Mouse (Mus musculus) cerebellum, adult 11 months (tissue): ENCODE measurements around the gene Psip1.
"Not testable (repeated sequence)": the region's sequence is repeated elsewhere in the genome, so short reads cannot be mapped to it uniquely, and the experiment has no call there.

ENCODE experiments used
- DNase-seq: peaks from one replicate; pipeline ENCODE4 v3.0.0; 2022

Gene Psip1

GRCm38 (mm10) chr4:83486117-83486901, at the start of gene Psip1:
Psip1 (minus strand) TSS chr4:83486459.
- peak; percentile 91 for DNase-seq

DNA sequence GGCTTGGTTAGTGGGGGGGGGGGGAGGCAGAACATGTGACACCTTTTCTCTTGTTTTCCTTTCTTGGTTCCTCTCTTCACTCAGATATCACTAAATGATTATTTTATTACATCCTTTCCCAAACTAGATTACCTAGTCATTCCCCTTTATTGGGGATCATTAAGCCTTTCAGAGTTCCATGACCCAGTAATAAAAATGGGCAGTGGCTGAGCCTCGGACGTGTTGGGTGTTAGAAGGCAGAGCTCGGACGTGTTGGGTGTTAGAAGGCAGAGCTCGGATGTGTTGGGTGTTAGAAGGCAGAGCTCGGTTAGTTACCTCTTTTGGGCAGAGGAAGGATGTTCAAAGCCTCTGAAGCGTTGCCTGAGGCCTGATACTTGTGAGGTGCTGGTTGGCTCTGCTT, 47.8 kb upstream of the Psip1 start:
- DNase-seq = no peak

DNA sequence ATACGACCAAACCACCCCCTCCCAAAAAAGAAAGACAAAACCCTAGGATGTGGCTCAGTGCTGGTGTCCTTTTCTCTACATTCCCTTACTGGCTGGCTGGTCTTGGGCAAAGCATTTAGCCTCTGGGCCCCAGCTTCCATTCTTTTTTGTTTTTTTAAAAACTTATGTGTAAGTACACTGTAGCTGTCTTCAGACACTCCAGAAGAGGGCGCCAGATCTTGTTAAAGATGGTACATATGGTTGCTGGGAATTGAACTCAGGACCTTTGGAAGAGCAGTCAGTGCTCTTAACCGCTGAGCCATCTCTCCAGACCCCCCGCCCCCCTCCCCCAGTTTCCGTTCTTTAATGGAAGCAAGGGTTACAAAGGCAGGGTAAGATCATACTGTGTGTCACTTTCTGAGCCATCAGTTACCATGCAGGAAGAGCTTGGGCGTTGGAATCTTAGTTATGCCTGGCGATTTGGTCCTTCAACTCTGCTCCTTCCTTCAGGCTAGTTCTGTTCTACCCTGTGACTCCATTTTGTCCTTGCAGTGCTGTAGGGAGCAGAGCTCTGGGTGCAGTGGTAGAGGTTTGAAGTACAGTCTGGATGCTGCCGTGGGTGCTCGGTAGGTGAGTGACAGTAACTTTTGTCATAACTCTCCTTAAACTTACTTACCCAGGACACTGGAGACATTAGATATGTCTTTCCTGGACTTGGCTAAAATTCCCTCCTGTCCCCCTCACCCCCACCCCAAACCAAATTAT, 47.1 kb upstream of the Psip1 start:
- DNase-seq = no peak

DNA sequence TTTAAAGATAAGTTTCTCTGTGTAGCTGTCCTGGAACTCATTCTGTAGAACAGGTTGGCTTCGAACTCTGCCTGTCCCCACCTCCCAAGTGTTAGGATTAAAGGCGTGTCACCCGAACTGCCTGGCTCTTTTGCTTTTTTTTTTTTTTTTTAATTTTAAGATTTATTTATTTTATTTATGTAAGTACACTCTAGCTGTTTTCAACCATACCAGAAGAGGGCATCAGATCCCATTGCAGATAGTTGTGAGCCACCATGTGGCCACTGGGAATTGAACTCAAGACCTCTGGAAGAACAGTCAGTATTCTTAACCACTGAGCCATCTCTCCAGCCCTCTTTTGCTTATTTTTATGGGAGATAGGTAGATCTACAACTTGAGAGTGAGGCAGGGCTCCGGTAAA, 43.8 kb upstream of the Psip1 start:
- DNase-seq = not testable (repeated sequence)

DNA sequence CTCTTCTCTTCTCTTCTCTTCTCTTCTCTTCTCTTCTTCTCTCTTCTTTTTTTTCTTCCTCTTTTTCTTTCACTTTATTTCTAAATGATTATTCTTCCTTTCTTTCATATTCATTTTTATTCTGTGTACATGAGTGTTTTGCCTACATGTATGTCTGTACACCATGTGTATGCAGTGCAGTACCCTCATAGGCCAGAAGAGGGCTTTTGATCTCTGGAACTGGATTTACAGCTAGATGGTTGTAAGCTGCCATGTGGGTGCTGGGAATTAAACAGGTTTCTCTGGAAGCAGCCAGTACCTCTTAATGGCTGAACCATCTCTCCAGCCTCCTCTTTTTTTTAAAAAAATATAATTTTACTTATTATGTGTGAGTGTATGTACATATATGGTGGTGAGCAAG, 41.7 kb upstream of the Psip1 start:
- no peak for DNase-seq

DNA sequence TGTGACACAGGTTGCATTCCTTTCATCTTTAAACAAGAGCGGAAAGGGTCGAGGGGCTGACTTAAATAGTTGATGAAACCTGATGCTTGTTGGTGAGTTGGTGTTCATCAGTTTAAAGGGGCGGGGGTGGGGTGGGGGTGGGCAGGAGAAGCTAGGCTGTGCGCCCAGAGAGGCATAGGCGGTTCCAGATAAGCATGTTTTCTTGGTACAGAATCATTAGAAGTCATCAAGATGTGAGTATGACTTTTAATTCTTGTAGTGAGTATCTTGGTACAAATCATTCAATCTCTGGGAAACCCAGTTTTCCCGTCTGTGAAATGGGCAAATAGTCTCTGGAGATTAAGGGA, 40.7 kb upstream of the Psip1 start:
- no peak for DNase-seq

- DNase-seq = no peak
Observed at GRCm38 (mm10) chr4:83526270-83526987, 40.2 kb upstream of the Psip1 start.

DNA sequence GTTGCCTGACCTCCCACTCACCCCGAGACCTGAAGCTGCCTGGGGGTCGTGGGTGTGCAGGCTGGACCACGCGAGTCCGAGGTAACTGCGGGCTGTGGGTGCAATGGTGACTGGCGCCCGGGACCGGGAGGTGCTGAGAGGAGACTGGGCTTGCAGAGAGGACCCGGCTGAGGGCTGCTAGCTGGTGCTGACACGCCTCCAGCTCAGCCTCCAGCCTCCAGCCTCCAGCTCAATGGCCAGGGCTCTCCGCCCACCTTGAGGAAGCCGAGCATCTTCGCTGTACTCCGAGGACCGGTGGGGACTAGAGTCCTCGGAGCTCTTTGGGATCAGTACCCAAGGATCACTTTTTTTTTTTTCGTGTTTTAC, 39.4 kb upstream of the Psip1 start:
- DNase-seq = no peak

GRCm38 (mm10) chr4:83524843-83525689, 38.8 kb upstream of the Psip1 start, which contains the start of gene Ccdc171:
Ccdc171 (plus strand) TSS chr4:83525545.
- peak; percentile 93 for DNase-seq

GRCm38 (mm10) chr4:83524456-83524842, 38.2 kb upstream of the Psip1 start:
- DNase-seq = no peak

GRCm38 (mm10) chr4:83522066-83522465, 35.8 kb upstream of the Psip1 start:
- no peak for DNase-seq

GRCm38 (mm10) chr4:83520308-83520707, 34.0 kb upstream of the Psip1 start:
- no peak for DNase-seq

- DNase-seq = no peak
Observed at GRCm38 (mm10) chr4:83519807-83520206, 33.5 kb upstream of the Psip1 start.

DNA sequence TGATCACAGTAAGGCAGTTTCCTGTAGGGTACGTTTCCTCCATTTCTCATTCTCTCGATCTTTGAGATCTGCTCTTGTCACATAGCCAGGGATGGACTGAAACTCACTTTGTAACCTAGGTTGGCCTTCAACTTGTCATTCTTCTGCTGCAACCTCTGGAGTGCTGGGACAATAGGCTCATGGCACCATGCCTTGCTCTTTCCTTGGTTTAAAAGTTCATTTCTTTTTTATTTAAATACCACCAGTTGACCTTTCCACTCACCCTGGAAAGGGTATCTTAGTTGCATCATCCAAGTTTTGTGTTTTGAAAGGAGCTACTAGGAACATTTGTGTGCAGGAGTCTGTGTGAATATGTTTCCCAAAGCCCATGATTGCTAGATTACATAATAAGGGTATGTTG, 32.9 kb upstream of the Psip1 start:
- no peak for DNase-seq

GRCm38 (mm10) chr4:83516144-83516543, 29.9 kb upstream of the Psip1 start:
- not testable (repeated sequence) for DNase-seq

DNA sequence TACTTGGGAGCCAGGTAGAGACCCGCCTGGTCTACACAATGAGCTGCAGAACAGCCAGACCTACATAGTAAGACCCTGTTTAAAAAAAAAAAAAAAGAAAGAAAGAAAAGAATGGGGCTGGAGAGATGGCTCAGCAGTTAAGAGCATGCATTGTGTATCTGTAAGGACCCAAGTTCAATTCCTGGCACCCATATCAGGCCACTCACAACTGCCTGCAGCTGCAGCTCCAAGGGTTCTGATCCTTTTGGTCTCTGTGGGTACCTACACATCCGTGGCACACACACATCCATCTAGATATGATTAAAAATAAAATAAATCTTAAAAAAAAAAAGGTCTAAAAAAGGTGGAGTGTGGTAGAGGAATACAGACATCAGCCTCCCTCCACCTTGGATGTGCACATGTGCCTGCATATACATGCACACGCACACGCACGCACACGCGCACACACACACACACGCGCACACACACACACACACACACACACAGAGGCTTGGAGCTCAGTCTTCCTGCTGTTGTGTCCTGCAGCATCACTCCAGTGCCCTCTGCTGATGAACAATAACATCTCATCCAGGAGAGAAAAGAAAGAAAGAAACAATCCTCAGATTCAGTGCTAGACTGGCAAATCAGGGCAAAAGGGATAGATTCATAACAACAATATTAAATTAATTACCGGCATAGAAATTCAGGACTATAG, 28.9 kb upstream of the Psip1 start:
- no peak for DNase-seq

DNA sequence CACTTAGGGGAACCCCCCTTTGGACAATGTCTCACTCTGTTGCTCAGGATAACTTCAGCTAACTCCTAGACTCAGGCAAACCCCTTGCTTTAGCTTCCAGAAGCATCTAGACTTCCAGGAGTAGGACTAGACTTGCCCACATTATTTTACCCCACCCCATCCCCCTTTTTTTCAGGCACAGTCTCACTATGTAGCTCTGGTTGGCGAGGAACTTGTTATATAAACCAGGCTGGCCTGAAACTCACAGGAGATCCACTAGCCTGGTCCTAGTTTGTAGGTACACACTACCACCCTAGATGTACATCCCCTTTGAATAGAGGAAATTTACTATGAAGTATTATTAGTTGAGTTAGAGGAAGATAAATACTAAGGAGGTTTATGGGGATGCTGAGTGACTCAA, 27.9 kb upstream of the Psip1 start:
- DNase-seq = no peak

DNA sequence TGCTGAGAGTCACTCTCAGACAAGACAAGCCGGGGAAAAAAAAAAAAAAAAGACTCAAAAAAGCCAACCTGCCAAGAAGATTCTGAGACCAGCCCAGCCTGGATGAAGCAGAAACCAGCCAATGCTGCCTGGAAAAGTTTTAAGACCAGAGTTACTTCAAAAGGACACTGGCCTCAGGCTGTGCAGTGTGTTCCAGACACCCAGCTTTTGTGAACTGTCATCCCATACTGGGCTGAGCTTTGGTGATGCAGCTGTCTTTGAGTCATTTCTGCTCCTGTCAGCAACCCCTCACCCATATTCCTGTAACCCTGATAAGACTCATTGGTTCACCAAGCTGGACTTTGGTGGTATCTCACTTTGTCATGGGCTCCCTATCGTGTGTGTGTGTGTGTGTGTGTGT, 26.4 kb upstream of the Psip1 start:
- DNase-seq = no peak

DNA sequence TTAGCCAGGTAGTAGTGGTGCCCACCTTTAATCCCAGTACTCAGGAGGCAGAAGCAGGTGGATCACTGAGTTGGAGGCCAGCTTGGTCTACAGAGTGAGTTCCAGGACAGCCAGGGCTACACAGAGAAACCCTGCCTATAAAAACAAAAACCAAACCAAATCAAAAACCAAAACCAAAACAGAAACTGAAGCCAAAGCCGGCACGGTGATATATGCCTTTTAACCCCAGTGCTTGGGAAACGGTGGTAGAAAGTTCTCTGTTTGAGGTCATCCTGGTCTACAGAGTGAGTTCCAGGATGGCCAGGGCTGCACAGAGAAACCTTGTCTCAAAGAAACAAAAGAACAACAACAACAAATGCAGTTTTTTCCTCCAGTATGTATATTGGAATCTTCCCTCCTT, 26.0 kb upstream of the Psip1 start:
- no peak for DNase-seq

DNA sequence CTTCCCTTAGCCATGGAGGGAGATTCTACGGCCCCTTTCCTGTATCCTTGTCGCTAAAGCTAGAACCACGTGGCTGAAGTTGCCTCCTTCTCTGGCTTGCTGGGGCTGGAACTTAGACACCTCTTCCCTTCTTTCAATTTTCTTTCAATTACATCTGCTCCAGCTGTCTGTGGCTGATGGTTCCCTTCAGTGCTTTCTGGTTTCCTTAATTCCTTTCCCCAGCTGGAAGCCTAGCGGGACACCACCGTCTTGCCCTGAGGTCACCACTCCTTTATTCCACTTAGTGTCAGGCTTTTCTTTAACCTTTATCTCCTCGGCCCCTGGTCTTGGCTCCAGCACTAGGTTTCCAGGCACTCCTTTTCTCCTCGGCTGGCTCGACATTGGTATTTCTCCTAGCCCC, 24.8 kb upstream of the Psip1 start:
- DNase-seq = no peak

GRCm38 (mm10) chr4:83509600-83509999, 23.3 kb upstream of the Psip1 start:
- DNase-seq = no peak

- DNase-seq = no peak
Observed at GRCm38 (mm10) chr4:83501037-83501430, 14.8 kb upstream of the Psip1 start.
